Mouse (Mus musculus): ENCODE data around the gene Mars. TPM values are rescaled to one million over a fixed set of nuclear protein-coding genes. Genes with fewer than 3 reads are reported as not detected.

Mars gene
- polyA plus RNA-seq, 1 experiment: 65.8 TPM

- TF ChIP-seq CTCF (IDR thresholded peaks at IDR 0.05; ENCODE audit: borderline replicate concordance, control insufficient read depth, extremely low read depth, insufficient read depth, low read length, poor library complexity): no peak
- no peak for TF ChIP-seq POLR2A (IDR thresholded peaks at IDR 0.05; ENCODE audit: control insufficient read depth, extremely low read depth, insufficient read depth, low read length, poor library complexity)
- peaks cover 13% of the 10 kb centered on the region for H3K4me1 ChIP-seq (replicated peaks; ENCODE audit: control insufficient read depth, insufficient read depth, low read length)
- no peaks in the 10 kb centered on the region for H3K27me3 ChIP-seq (ENCODE audit: control insufficient read depth, insufficient read depth, low read length)
- H3K36me3 ChIP-seq (ENCODE audit: control insufficient read depth, insufficient read depth, low read length): no peaks in the 10 kb centered on the region
- WGBS: 83% methylated on average over 15 of the region's 15 CpGs
- H3K27ac ChIP-seq (ENCODE audit: control insufficient read depth, insufficient read depth, low read length): no peak overlapping the region
- no peak for DNase-seq
- no peak overlapping the region for H3K4me3 ChIP-seq (ENCODE audit: control insufficient read depth, insufficient read depth, low read length)
These were observed 49.7 kb downstream of the Mars start for GRCm38 (mm10) chr10:127261706-127262547.

DNA sequence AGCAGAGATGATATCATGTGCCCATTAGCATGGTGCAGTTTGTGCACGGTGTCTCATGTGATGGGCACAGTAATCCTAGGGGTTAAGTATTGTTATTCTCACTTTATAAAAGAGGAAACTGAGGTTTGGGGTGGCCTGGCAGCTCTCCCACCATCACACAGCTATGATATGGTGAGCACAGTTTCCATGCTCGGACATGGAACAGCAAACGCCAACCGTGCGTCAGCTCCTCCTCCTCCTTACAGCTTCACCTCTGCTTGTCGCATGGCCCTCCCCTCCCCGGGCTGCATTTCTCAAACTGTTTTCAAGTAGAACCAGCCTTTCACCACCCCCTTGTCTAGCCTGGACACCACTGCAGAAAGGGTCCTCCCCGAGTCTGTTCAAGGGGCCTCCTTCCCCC, 53.1 kb downstream of the Mars start:
- H3K27ac ChIP-seq (ENCODE audit: control insufficient read depth, insufficient read depth, low read length): no peak overlapping the region
- no peaks in the 10 kb centered on the region for H3K36me3 ChIP-seq (ENCODE audit: control insufficient read depth, insufficient read depth, low read length)
- H3K4me1 ChIP-seq (replicated peaks; ENCODE audit: control insufficient read depth, insufficient read depth, low read length): peaks cover 9% of the 10 kb centered on the region
- TF ChIP-seq CTCF (IDR thresholded peaks at IDR 0.05; ENCODE audit: borderline replicate concordance, control insufficient read depth, extremely low read depth, insufficient read depth, low read length, poor library complexity) (no peak), POLR2A (IDR thresholded peaks at IDR 0.05; ENCODE audit: control insufficient read depth, extremely low read depth, insufficient read depth, low read length, poor library complexity) (no peak)
- no peaks in the 10 kb centered on the region; the same call in 1 of the 2 replicates for H3K27me3 ChIP-seq (ENCODE audit: control insufficient read depth, insufficient read depth, low read length)
- WGBS: 29% methylated on average over 8 of the region's 8 CpGs
- no peak for DNase-seq
- H3K4me3 ChIP-seq (ENCODE audit: control insufficient read depth, insufficient read depth, low read length): no peak overlapping the region

- 74% methylated on average over 6 of the region's 6 CpGs for WGBS
- Histone ChIP-seq H3K36me3 (ENCODE audit: control insufficient read depth, insufficient read depth, low read length) (no peaks in the 10 kb centered on the region), H3K4me3 (ENCODE audit: control insufficient read depth, insufficient read depth, low read length) (no peak overlapping the region), H3K27me3 (ENCODE audit: control insufficient read depth, insufficient read depth, low read length) (no peaks in the 10 kb centered on the region; the same call in 1 of the 2 replicates), H3K27ac (ENCODE audit: control insufficient read depth, insufficient read depth, low read length) (no peak overlapping the region), H3K4me1 (replicated peaks; ENCODE audit: control insufficient read depth, insufficient read depth, low read length) (peaks cover 4% of the 10 kb centered on the region)
- no peak for DNase-seq
- no peak for TF ChIP-seq POLR2A (IDR thresholded peaks at IDR 0.05; ENCODE audit: control insufficient read depth, extremely low read depth, insufficient read depth, low read length, poor library complexity)
- TF ChIP-seq CTCF (IDR thresholded peaks at IDR 0.05; ENCODE audit: borderline replicate concordance, control insufficient read depth, extremely low read depth, insufficient read depth, low read length, poor library complexity): no peak
These were observed 53.8 kb downstream of the Mars start for GRCm38 (mm10) chr10:127257790-127258189.

GRCm38 (mm10) chr10:127255625-127256345, 55.8 kb downstream of the Mars start:
- Histone ChIP-seq H3K4me3 (ENCODE audit: control insufficient read depth, insufficient read depth, low read length) (no peak overlapping the region), H3K4me1 (replicated peaks; ENCODE audit: control insufficient read depth, insufficient read depth, low read length) (no peaks in the 10 kb centered on the region), H3K27me3 (ENCODE audit: control insufficient read depth, insufficient read depth, low read length) (no peaks in the 10 kb centered on the region; the same call in 1 of the 2 replicates), H3K27ac (ENCODE audit: control insufficient read depth, insufficient read depth, low read length) (no peak overlapping the region), H3K36me3 (ENCODE audit: control insufficient read depth, insufficient read depth, low read length) (no peaks in the 10 kb centered on the region)
- 66% methylated on average over 14 of the region's 14 CpGs for WGBS
- DNase-seq: no peak
- TF ChIP-seq POLR2A (IDR thresholded peaks at IDR 0.05; ENCODE audit: control insufficient read depth, extremely low read depth, insufficient read depth, low read length, poor library complexity) (no peak), CTCF (IDR thresholded peaks at IDR 0.05; ENCODE audit: borderline replicate concordance, control insufficient read depth, extremely low read depth, insufficient read depth, low read length, poor library complexity) (no peak)

DNA sequence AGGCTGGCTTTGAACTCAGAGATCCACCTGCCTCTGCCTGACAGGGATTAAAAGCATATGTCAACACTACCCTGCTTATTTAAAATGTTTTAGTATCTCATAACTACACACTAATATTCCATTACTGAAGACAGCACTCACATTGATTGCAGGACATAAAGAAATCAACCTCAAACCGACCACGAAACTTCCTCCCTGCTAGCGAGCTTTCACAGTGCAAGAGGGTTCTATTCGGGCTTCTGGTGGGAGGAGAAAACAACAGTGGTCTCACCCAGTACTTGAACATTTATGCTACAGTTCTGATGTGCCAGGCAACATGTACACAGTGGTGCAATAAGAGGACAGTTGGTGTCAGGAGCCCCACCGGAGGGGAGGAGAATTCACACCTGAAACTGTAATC, 60.8 kb downstream of the Mars start:
- H3K27me3 ChIP-seq (ENCODE audit: control insufficient read depth, insufficient read depth, low read length): no peaks in the 10 kb centered on the region; the same call in 1 of the 2 replicates
- DNase-seq: no peak
- 21% methylated on average over 5 of the region's 5 CpGs for WGBS
- TF ChIP-seq CTCF (IDR thresholded peaks at IDR 0.05; ENCODE audit: borderline replicate concordance, control insufficient read depth, extremely low read depth, insufficient read depth, low read length, poor library complexity) (no peak), POLR2A (IDR thresholded peaks at IDR 0.05; ENCODE audit: control insufficient read depth, extremely low read depth, insufficient read depth, low read length, poor library complexity) (no peak)
- no peak overlapping the region for H3K4me3 ChIP-seq (ENCODE audit: control insufficient read depth, insufficient read depth, low read length)
- no peaks in the 10 kb centered on the region for H3K36me3 ChIP-seq (ENCODE audit: control insufficient read depth, insufficient read depth, low read length)
- no peak overlapping the region for H3K27ac ChIP-seq (ENCODE audit: control insufficient read depth, insufficient read depth, low read length)
- no peaks in the 10 kb centered on the region for H3K4me1 ChIP-seq (replicated peaks; ENCODE audit: control insufficient read depth, insufficient read depth, low read length)

Other genes with a start within 250 kb of the Mars start
- 375 and 384 TPM in 2 replicates for gene Cdk4, start 248.3 kb downstream of the Mars start, polyA plus RNA-seq (2012; rRNA removed)
- gene Tspan31, start 241.5 kb downstream of the Mars start, polyA plus RNA-seq (2012; rRNA removed): 39.5 and 45.2 TPM in 2 replicates
- gene Agap2, start 236.5 kb downstream of the Mars start, polyA plus RNA-seq (2012; rRNA removed): 123 and 149 TPM in 2 replicates
- gene Os9, start 190.7 kb downstream of the Mars start, polyA plus RNA-seq (2012; rRNA removed): 97.0 and 106 TPM in 2 replicates
- gene B4galnt1, start 146.6 kb downstream of the Mars start, polyA plus RNA-seq (2012; rRNA removed): 196 and 239 TPM in 2 replicates
- 3.6 and 6.4 TPM in 2 replicates for gene Slc26a10, start 131.1 kb downstream of the Mars start, polyA plus RNA-seq (2012; rRNA removed)
- 4.2 and 5.6 TPM in 2 replicates for gene Arhgef25, start 121.7 kb downstream of the Mars start, polyA plus RNA-seq (2012; rRNA removed)
- 222 and 263 TPM in 2 replicates for gene Dtx3, start 116.1 kb downstream of the Mars start, polyA plus RNA-seq (2012; rRNA removed)
- gene Pip4k2c, start 100.2 kb downstream of the Mars start, polyA plus RNA-seq (2012; rRNA removed): 34.4 and 36.1 TPM in 2 replicates
- gene Kif5a, start 48.4 kb downstream of the Mars start, polyA plus RNA-seq (2012; rRNA removed): 1.2 and 1.5 TPM in 2 replicates
- 168 and 200 TPM in 2 replicates for gene Dctn2, start 45.4 kb downstream of the Mars start, polyA plus RNA-seq (2012; rRNA removed)
- 124 and 151 TPM in 2 replicates for gene Mbd6, start 22.8 kb downstream of the Mars start, polyA plus RNA-seq (2012; rRNA removed)
- 105 and 111 TPM in 2 replicates for gene Arhgap9, start 10.2 kb upstream of the Mars start, polyA plus RNA-seq (2012; rRNA removed)
- 0.61 and 0.77 TPM in 2 replicates for gene Gli1, start 30.2 kb upstream of the Mars start, polyA plus RNA-seq (2012; rRNA removed)
- 0.04 TPM in 1 of 2 replicates, not detected in the other for gene Inhbe, start 42.6 kb upstream of the Mars start, polyA plus RNA-seq (2012; rRNA removed)
- gene Inhbc, start 58.6 kb upstream of the Mars start, polyA plus RNA-seq (2012; rRNA removed): 0.06 TPM in 1 of 2 replicates, not detected in the other
- gene R3hdm2, start 68.5 kb upstream of the Mars start, polyA plus RNA-seq (2012; rRNA removed): 135 and 149 TPM in 2 replicates
- 2.2 and 3.9 TPM in 2 replicates for gene Stac3, start 189.9 kb upstream of the Mars start, polyA plus RNA-seq (2012; rRNA removed)
- 6.2 and 13.5 TPM in 2 replicates for gene Ndufa4l2, start 203.2 kb upstream of the Mars start, polyA plus RNA-seq (2012; rRNA removed)
- 171 and 198 TPM in 2 replicates for gene Shmt2, start 210.7 kb upstream of the Mars start, polyA plus RNA-seq (2012; rRNA removed)
- gene Nxph4, start 222.8 kb upstream of the Mars start, polyA plus RNA-seq (2012; rRNA removed): 0.06 and 0.20 TPM in 2 replicates

All from thymus, adult 2 months (tissue).